In the genomic region with DNA sequence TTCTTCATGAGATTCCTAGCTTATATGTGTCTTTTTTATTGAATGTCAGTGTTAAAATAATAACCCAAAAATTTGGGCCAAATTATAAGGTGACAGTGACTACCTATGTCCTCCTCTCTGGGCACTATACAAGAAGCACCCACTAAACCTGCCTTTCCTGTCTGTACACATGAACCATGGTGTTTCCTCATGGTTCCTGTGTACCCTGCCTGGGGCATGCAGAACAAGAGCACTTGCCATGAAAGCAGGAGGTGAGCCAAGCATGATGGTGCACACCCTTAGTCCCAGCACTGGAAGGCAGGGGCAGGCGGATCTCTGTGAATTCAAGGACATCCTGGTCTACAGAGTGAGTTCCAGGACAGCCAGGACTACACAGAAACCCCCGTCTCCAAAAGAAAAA, we compare ENCODE assay signal across 12 mouse cellular contexts.
"Had no signal": no experiment of that assay in that cellular context is flagged by ENCODE, and none has a peak within 500 bp of the region (broad histone marks: within the 10 kb centered on the region; RNA-seq: fewer than 3 reads in every experiment).

No protein-coding gene starts in this region.

- DNase-seq: left cerebral cortex, postnatal 4 days; liver; liver, embryonic 13.5 days; liver, postnatal 0 days; lung, adult 18-20 months; lung, adult 2 months; lung, embryonic 14.5 days; lung, postnatal 10 days; lung, postnatal 14 days; lung, postnatal 36 days; lung, postnatal 4 days; midbrain, embryonic 14.5 days had no signal
